Mouse (Mus musculus) hindbrain, embryonic 15.5 days (tissue): ENCODE data around the gene Gipc1. TPM values are rescaled to one million over a fixed set of nuclear protein-coding genes. Genes with fewer than 3 reads are reported as not detected.
A peak's percentile ranks its signal among the peaks of the same experiment; 100 is the strongest.

ENCODE experiments used
- ATAC-seq: fragments of 200-750 bp; cut with Nextera tagmentation; 2 replicates; pipeline ENCODE4 v1.8.0; 2017; ENCODE audit warnings: low read depth, moderate number of reproducible peaks, moderate TSS enrichment; ENCODE audit not compliant: low FRiP score
- H3K27ac ChIP-seq: fragments of 300-500 bp; sonication (generic); replicated peaks from 2 replicates; pipeline ENCODE4 v1.5.1; 2015; ENCODE audit warnings: mild to moderate bottlenecking, inconsistent platforms
- H3K27me3 ChIP-seq: fragments of 300-500 bp; sonication (generic); 2 replicates; pipeline ENCODE4 v1.6.1; 2015; ENCODE audit warnings: control low read depth, inconsistent platforms
- H3K36me3 ChIP-seq: fragments of 300-500 bp; sonication (generic); 2 replicates; pipeline ENCODE4 v1.6.1; 2015; ENCODE audit warnings: control low read depth, inconsistent platforms
- H3K4me1 ChIP-seq: fragments of 300-500 bp; sonication (generic); replicated peaks from 2 replicates; pipeline ENCODE4 v1.6.1; 2015; ENCODE audit warnings: control low read depth, inconsistent platforms
- H3K4me2 ChIP-seq: fragments of 300-500 bp; sonication (generic); 2 replicates; pipeline ENCODE4 v1.6.1; 2015; ENCODE audit warnings: moderate library complexity, mild to moderate bottlenecking, inconsistent platforms
- H3K4me3 ChIP-seq: fragments of 300-500 bp; sonication (generic); 2 replicates; pipeline ENCODE4 v1.5.1; 2015; ENCODE audit warnings: mild to moderate bottlenecking, inconsistent platforms
- H3K9ac ChIP-seq: fragments of 300-500 bp; sonication (generic); 2 replicates; pipeline ENCODE4 v1.6.1; 2015; ENCODE audit warnings: inconsistent platforms
- H3K9me3 ChIP-seq: fragments of 300-500 bp; sonication (generic); 2 replicates; pipeline ENCODE4 v1.6.1; 2016; ENCODE audit warnings: control low read depth, inconsistent platforms
- WGBS: fragments of 180-500 bp; shearing (Covaris S2); methylation state at CpG from one replicate; pipeline ENCODE4 v1.1.7; 2015; 5-methylcytosine and 5-hydroxymethylcytosine counted together
- polyA plus RNA-seq: library from polyadenylated mRNA; unstranded; fragments of >200 nt; fragmentation: Nextera tagmentation; extraction: Ambion mirVana; gene quantifications from 2 replicates; pipeline ENCODE4 v1.2.1, GENCODE M21; 2015

The Gipc1 gene
- polyA plus RNA-seq, 1 experiment from 2014 or later = 133 TPM

DNA sequence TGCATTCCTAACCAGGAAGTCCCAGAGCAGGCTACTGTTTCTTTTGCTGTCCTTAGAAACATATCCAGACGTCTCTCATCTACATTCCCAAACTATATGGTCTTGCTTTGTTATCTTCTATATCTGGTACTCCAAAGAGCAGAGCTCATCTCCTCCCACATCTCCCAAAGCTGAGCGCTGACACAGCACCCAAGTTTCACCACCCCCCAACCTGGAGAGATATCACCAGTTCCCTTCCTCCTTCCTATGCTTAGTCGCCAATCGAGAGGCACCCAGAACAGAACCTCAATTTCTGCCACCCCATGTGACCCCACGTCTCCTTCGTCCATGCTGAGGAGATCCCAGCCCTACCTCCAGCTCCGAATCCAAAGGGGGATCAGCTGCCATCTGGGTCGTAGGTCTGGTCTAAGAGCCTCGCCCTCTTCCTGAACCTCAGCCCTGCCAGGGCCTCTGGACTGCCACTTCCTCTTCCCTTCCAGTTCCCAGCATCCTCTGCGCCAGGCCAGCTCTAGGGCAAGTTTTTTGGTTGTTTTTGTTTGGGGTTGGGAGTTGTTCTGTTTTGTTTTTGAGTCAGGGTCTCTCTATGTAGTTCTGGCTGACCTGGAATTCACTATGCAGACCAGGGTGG is 41.2 kb downstream of the Gipc1 start:
- Histone ChIP-seq H3K4me2 (no peak overlapping the region), H3K4me1 (peaks cover 24% of the 10 kb centered on the region), H3K27me3 (no peaks in the 10 kb centered on the region), H3K4me3 (no peak overlapping the region), H3K27ac (no peak overlapping the region), H3K9me3 (no peaks in the 10 kb centered on the region), H3K9ac (no peak overlapping the region), H3K36me3 (peaks cover 31% of the 10 kb centered on the region)
- 86% methylated on average over 10 of the region's 10 CpGs for WGBS
- no peak for ATAC-seq

DNA sequence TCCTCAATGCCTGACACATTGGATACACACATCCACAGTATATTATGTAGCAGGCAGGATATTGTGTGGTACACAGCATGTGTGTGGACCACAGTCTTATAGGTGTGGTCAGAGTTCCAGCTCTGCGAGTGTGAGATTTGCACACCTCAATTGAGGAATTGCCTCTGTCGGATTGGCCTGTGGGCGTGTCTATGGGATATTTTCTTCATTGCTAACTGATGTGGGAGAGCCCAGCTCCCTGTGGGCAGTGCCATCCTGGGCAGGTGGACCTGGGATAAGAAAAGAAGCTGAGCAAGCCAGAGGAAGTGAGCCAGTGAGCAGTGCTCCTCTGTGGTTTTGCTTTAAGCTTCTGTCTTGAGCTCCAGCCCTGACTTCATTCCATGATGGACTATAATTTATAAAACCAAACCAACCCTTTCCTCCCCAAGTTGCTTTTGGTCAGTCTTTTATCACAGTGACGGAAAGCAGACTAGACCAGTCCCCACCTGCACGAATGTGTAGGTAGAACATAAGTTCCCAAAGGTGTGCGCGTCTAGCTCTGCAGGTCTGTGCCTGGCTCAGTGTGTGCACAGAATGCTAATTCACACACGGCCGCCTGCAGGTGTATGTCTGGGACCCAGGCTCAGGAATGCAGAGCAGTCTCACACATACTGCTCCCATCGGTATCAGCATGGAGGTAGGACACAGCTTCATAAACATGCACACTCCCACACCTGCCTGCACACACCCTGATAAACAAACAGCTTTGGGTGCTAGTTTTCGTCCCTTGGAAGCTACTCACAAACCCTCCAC is 42.1 kb downstream of the Gipc1 start:
- Histone ChIP-seq H3K27ac (no peak overlapping the region), H3K9ac (no peak overlapping the region), H3K36me3 (peaks cover 30% of the 10 kb centered on the region), H3K4me3 (no peak overlapping the region), H3K4me2 (no peak overlapping the region), H3K9me3 (no peaks in the 10 kb centered on the region), H3K4me1 (peaks cover 29% of the 10 kb centered on the region), H3K27me3 (no peaks in the 10 kb centered on the region)
- 90% methylated on average over 11 of the region's 11 CpGs for WGBS
- ATAC-seq = no peak

DNA sequence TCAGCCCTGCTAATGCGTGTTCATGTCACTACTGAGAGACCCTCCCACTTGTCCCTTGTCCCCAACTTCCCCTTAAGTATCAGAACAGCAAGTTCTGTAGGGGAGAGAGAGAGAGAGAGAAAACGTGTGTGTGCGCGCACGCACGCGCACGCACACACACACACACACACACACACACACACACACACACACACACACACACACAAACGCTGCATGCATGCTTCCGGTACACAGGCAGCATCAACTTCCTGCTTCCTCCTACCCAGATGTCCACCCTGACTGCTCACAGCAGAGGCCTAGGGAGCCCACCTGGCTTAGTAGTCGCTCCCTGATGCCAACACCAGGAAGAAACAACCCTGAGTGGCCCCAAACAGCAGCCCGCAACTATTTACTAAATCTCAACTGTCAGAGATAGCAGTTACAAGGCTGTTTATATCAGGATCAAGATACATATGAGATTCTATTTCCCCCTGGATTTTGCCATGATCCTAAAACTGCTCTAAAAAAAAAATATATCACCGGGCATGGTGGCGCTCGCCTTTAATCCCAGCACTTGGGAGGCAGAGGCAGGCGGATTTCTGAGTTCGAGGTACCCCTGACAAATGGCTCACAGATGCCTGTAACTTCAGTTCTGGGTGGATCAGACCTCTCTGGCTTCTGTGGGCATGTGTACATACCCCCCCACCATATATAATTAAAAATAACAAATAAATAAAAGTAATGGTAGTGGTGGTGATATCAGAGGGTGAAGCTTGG is 43.1 kb downstream of the Gipc1 start:
- H3K36me3 ChIP-seq = peaks cover 21% of the 10 kb centered on the region
- H3K27ac ChIP-seq = no peak overlapping the region
- no peak overlapping the region for H3K4me2 ChIP-seq
- no peaks in the 10 kb centered on the region for H3K9me3 ChIP-seq
- WGBS = 86% methylated on average over 10 of the region's 17 CpGs
- no peak overlapping the region for H3K4me3 ChIP-seq
- peaks cover 36% of the 10 kb centered on the region for H3K4me1 ChIP-seq
- H3K9ac ChIP-seq = no peak overlapping the region
- no peak for ATAC-seq
- H3K27me3 ChIP-seq = no peaks in the 10 kb centered on the region

DNA sequence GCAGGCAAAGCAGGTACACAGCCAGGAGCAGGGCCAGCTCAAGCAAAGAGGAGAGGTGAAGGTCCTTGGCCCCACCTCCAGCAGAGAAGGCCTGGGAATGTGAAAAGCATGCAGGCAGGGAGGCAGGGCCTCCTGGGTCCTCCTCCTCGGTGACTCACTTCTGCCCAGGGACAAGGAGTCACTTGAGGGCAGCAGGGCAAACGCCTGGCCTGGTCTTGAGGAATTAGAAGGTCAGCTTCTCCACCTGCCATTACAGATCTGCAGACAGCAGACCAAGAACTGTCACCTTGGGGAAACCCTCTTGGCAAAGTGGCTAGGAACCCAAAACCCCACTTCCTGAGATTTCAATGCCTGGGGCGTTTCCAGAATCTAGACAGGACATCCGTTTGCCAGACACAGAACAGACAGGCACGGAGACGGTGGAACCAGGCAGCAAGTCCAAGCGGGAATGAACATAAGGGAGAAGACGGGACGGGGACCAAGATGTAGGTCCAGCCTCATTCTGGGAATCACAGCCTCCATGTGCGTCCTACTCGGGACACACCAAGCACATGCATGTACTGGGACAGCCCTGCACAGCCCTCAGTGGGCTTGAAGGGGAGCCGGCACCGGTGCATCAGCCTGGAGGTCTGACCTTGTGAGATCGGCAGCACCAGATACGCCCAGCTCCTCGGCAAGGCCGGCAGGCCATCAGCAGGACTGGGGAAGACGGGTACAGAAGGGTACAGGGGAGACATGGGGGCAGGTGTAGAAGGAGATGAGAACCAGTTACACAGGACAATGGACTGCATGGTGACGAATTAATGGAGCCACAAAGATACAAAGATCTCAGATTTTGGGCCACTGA is 45.1 kb downstream of the Gipc1 start:
- peak overlapping the region; percentile 75; the same call in 1 of the 2 replicates for H3K27ac ChIP-seq
- H3K9me3 ChIP-seq = no peaks in the 10 kb centered on the region
- H3K4me3 ChIP-seq = peak overlapping the region; percentile 79
- peak; percentile 15 for ATAC-seq
- H3K27me3 ChIP-seq = no peaks in the 10 kb centered on the region
- H3K4me1 ChIP-seq = peaks cover 36% of the 10 kb centered on the region
- H3K36me3 ChIP-seq = 0 out of 2 replicates have a peak, but pooled peaks cover under 1% of the 10 kb centered on the region
- peak overlapping the region; percentile 88 for H3K9ac ChIP-seq
- H3K4me2 ChIP-seq = peak overlapping the region; percentile 83
- WGBS = 54% methylated on average over 19 of the region's 19 CpGs

DNA sequence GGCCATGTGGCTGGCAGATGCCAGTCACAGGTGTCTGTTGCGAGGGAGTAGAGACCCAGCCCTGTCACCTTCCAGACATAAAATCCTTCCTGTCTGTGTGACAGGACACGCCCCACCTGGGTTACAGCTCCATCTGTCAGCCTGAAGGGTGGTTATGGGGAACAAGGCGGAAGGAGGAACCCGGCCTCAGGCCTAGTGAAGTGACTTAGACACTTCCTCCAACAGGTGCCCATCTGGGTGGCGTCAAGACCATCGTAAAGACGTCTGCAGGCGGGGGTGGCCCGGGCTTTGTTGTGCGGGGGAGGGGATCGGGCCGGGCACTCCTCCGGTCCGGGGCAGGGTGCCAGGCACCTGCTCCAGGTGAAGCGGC is 45.8 kb downstream of the Gipc1 start:
- Histone ChIP-seq H3K9me3 (no peaks in the 10 kb centered on the region), H3K27me3 (no peaks in the 10 kb centered on the region), H3K36me3 (no peaks in the 10 kb centered on the region), H3K9ac (peak overlapping the region; percentile 88), H3K4me3 (peak overlapping the region; percentile 79), H3K4me1 (peaks cover 36% of the 10 kb centered on the region), H3K4me2 (peak overlapping the region; percentile 83), H3K27ac (peak overlapping the region; percentile 75)
- ATAC-seq = peak; percentile 24
- 5% methylated on average over 15 of the region's 15 CpGs for WGBS

DNA sequence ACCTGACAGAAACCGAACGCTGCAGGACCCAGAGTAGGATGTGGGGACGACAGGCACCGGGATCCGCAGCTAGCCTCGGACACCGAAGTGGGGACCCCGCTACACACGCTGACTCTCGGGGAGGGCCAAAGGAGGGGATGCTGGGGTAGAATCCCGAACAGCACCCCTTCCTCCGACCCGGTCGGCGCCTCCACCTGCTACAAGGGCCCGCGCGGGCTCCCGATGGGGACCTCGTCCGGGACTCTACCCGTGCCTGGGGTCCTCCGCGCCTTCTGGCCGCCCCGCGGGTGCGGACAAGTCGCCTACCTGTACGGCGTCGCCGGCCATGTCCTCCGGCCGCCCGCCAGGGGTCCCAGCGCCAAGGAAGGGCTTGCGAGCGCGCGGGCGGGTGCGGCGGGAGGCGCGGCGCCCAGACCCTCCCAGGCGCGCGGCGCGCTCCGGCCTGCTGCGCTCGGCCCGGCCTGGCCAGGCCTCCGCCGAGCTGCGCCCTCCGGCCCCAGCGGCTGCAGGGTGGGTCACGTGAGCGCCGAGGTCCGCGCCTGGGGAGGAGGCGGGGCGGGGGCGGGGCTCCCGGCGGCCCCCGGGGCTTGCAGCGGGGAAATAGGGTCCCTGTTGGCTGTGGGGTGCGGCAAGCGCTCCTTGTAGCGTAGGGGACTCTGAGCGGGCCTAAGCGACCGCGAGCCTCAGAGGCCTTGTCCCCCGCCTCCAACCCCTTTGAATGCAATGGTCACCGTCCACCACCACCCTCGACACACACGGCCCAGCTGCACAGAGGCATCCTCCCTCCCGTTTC is 46.4 kb downstream of the Gipc1 start, which contains the start of gene Pkn1:
Pkn1 (minus strand) TSS at position 519 of the 793 bp plus-strand sequence.
- under 1% methylated on average over 60 of the region's 85 CpGs for WGBS

DNA sequence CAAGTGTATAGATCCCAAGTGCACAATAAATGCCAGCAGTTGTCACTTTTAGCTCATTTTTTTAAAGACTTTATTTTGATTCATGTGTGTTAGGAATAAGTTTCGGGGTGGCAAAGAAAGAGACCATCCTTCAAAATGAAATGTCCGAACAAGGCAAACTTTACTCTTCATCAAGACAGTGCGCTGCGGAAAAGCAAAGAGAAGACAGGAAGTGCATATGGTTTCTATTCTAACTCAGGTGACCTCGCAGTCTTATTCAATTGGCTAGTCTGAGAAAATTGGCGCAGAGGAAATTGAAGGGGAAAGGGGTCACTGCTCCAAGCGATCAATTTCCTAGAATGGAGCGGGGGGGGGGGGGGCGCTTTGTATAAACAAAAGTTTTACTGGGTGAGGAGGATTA is 47.1 kb downstream of the Gipc1 start:
- peak overlapping the region; percentile 75 for H3K27ac ChIP-seq
- H3K27me3 ChIP-seq = no peaks in the 10 kb centered on the region
- no peak for ATAC-seq
- H3K36me3 ChIP-seq = no peaks in the 10 kb centered on the region
- H3K4me1 ChIP-seq = peaks cover 36% of the 10 kb centered on the region
- H3K9ac ChIP-seq = peak overlapping the region; percentile 88
- no peaks in the 10 kb centered on the region for H3K9me3 ChIP-seq
- WGBS = 45% methylated on average over 9 of the region's 9 CpGs
- H3K4me2 ChIP-seq = peak overlapping the region; percentile 83
- H3K4me3 ChIP-seq = peak overlapping the region; percentile 79

More for the DNA sequence above, 46.4 kb downstream of the Gipc1 start, which contains the start of gene Pkn1:
- H3K36me3 ChIP-seq = no peaks in the 10 kb centered on the region
- peak within 1 kb of the TSS; percentile 88 for H3K9ac ChIP-seq
- H3K27me3 ChIP-seq = no peaks in the 10 kb centered on the region
- peak within 1 kb of the TSS; percentile 83 for H3K4me2 ChIP-seq
- ATAC-seq = peak; percentile 91
- no peaks in the 10 kb centered on the region for H3K9me3 ChIP-seq
- peaks cover 36% of the 10 kb centered on the region for H3K4me1 ChIP-seq
- peak within 1 kb of the TSS; percentile 75 for H3K27ac ChIP-seq
- H3K4me3 ChIP-seq = peak within 1 kb of the TSS; percentile 79

DNA sequence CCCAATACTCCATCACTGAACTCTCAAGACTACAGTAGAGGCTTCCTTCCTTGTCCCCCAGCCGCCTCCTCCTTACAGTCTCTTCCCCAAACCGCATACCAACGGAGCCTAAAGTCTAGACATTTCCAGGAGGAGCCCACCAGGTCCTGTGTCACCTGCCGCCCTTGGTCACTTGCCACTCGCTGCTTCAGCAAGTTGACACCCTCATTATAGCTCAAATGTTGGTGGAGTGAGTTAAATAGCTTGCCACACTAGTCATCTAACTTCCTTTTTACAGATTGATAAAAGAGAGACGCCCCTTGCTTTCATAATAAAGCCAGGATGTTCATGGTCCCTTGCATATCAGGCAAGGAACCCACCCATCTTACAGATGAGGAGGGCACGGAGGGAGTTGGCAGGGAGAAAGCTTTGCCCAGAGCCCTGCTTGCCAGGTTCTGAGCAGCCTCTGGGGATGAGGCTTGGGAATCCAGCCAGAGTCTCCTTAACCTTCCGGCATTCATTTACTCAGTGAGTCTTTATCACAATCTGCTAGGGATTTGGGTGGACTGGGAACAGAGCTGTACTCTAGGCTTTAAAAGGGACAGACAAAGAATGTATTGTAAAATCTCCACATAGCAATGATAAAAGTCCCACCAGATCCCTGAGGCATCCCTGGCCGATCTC is 48.1 kb downstream of the Gipc1 start:
- no peak overlapping the region for H3K27ac ChIP-seq
- no peak overlapping the region for H3K9ac ChIP-seq
- no peaks in the 10 kb centered on the region for H3K9me3 ChIP-seq
- no peak for ATAC-seq
- H3K27me3 ChIP-seq = no peaks in the 10 kb centered on the region
- no peak overlapping the region for H3K4me3 ChIP-seq
- H3K4me2 ChIP-seq = no peak overlapping the region
- 78% methylated on average over 9 of the region's 9 CpGs for WGBS
- no peaks in the 10 kb centered on the region for H3K36me3 ChIP-seq
- peaks cover 33% of the 10 kb centered on the region for H3K4me1 ChIP-seq

DNA sequence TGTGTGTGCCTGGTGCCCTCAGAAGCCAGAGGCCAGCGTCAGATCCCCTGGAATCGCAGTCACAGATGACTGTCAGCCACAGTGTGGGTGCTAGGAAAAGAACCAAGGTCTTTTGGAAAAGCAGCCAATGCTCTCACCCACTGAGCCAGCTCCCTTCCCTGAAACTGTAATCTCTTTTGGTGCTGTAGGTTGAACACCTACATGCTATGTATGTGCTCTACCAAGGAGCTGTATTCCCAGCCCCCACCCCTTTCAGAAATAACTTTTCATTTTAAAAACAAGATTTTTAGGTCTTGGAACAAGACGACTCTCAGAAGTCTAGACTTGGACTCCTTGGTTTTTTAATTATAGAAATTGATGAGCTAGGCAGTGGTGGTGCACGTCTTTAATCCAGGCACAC is 50.9 kb downstream of the Gipc1 start:
- Histone ChIP-seq H3K9me3 (no peaks in the 10 kb centered on the region), H3K27ac (no peak overlapping the region), H3K9ac (no peak overlapping the region), H3K4me3 (no peak overlapping the region), H3K27me3 (no peaks in the 10 kb centered on the region), H3K4me1 (peaks cover 11% of the 10 kb centered on the region), H3K36me3 (no peaks in the 10 kb centered on the region), H3K4me2 (no peak overlapping the region)
- ATAC-seq = no peak
- WGBS = 83% methylated on average over 4 of the region's 4 CpGs

DNA sequence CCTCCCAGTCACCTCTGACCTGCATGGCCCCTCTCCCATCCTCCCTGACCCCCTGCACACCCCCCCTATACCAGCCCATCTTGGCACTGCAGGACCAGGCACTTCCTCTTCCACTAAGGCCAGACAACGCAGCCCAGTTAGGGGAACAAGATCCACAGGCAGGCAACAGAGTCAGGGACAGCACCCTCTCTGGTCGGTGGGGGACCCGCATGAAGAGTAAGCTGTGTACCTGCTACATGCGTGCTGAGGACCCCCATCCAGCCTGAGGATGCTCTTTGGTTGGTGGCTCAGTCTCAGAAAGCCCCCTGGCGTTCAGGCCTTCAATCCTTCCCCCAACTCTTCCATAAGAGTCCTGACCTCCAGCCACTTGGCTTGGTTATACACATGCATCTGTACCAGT is 53.9 kb downstream of the Gipc1 start:
- Histone ChIP-seq H3K9me3 (no peaks in the 10 kb centered on the region), H3K9ac (no peak overlapping the region), H3K27me3 (no peaks in the 10 kb centered on the region), H3K27ac (no peak overlapping the region), H3K4me3 (no peak overlapping the region), H3K4me2 (no peak overlapping the region), H3K36me3 (no peaks in the 10 kb centered on the region), H3K4me1 (no peaks in the 10 kb centered on the region)
- WGBS = 66% methylated on average over 5 of the region's 5 CpGs
- no peak for ATAC-seq
